Mouse (Mus musculus): Measurements from ENCODE around the gene Hdac6. TPM values are rescaled to one million over a fixed set of nuclear protein-coding genes. Genes with fewer than 3 reads are reported as not detected.

Gene Hdac6
- polyA plus RNA-seq, 1 experiment from 2014 or later = 49.3 TPM

Other genes with a start within 250 kb of the Hdac6 start
- gene Wdr45, start 233.6 kb downstream of the Hdac6 start, polyA plus RNA-seq (2016; fragmentation: Nextera tagmentation; extraction: Ambion mirVana) = 32.3 and 33.0 TPM in 2 replicates
- not detected in 2 replicates for gene Gm45208, start 225.6 kb downstream of the Hdac6 start, polyA plus RNA-seq (2016; fragmentation: Nextera tagmentation; extraction: Ambion mirVana)
- gene Praf2, start 219.4 kb downstream of the Hdac6 start, polyA plus RNA-seq (2016; fragmentation: Nextera tagmentation; extraction: Ambion mirVana) = 69.9 and 71.0 TPM in 2 replicates
- 18.9 and 27.5 TPM in 2 replicates for gene Ccdc120, start 197.0 kb downstream of the Hdac6 start, polyA plus RNA-seq (2016; fragmentation: Nextera tagmentation; extraction: Ambion mirVana)
- 31.8 and 32.1 TPM in 2 replicates for gene Tfe3, start 185.3 kb downstream of the Hdac6 start, polyA plus RNA-seq (2016; fragmentation: Nextera tagmentation; extraction: Ambion mirVana)
- 50.4 and 53.5 TPM in 2 replicates for gene Gripap1, start 158.1 kb downstream of the Hdac6 start, polyA plus RNA-seq (2016; fragmentation: Nextera tagmentation; extraction: Ambion mirVana)
- gene Kcnd1, start 125.6 kb downstream of the Hdac6 start, polyA plus RNA-seq (2016; fragmentation: Nextera tagmentation; extraction: Ambion mirVana) = 2.3 and 2.4 TPM in 2 replicates
- 67.4 and 70.2 TPM in 2 replicates for gene Otud5, start 106.5 kb downstream of the Hdac6 start, polyA plus RNA-seq (2016; fragmentation: Nextera tagmentation; extraction: Ambion mirVana)
- gene Pim2, start 69.6 kb downstream of the Hdac6 start, polyA plus RNA-seq (2016; fragmentation: Nextera tagmentation; extraction: Ambion mirVana) = 5.9 and 6.0 TPM in 2 replicates
- 30.4 and 33.1 TPM in 2 replicates for gene Slc35a2, start 63.9 kb downstream of the Hdac6 start, polyA plus RNA-seq (2016; fragmentation: Nextera tagmentation; extraction: Ambion mirVana)
- gene Pqbp1, start 48.6 kb downstream of the Hdac6 start, polyA plus RNA-seq (2016; fragmentation: Nextera tagmentation; extraction: Ambion mirVana) = 147 and 162 TPM in 2 replicates
- 167 and 169 TPM in 2 replicates for gene Timm17b, start 48.5 kb downstream of the Hdac6 start, polyA plus RNA-seq (2016; fragmentation: Nextera tagmentation; extraction: Ambion mirVana)
- gene Gm10491, start 40.1 kb downstream of the Hdac6 start, polyA plus RNA-seq (2016; fragmentation: Nextera tagmentation; extraction: Ambion mirVana) = not detected in 2 replicates
- gene Gm10490, start 38.3 kb downstream of the Hdac6 start, polyA plus RNA-seq (2016; fragmentation: Nextera tagmentation; extraction: Ambion mirVana) = not detected in 2 replicates
- gene Pcsk1n, start 28.1 kb downstream of the Hdac6 start, polyA plus RNA-seq (2016; fragmentation: Nextera tagmentation; extraction: Ambion mirVana) = 7.1 and 9.4 TPM in 2 replicates
- gene Eras, start 19.3 kb downstream of the Hdac6 start, polyA plus RNA-seq (2016; fragmentation: Nextera tagmentation; extraction: Ambion mirVana) = not detected in 2 replicates
- gene Gata1, start 30.2 kb upstream of the Hdac6 start, polyA plus RNA-seq (2016; fragmentation: Nextera tagmentation; extraction: Ambion mirVana) = 1.8 and 2.3 TPM in 2 replicates
- gene Glod5, start 70.6 kb upstream of the Hdac6 start, polyA plus RNA-seq (2016; fragmentation: Nextera tagmentation; extraction: Ambion mirVana) = not detected in 2 replicates
- gene Suv39h1, start 126.9 kb upstream of the Hdac6 start, polyA plus RNA-seq (2016; fragmentation: Nextera tagmentation; extraction: Ambion mirVana) = 77.3 and 77.8 TPM in 2 replicates
- gene Was, start 142.6 kb upstream of the Hdac6 start, polyA plus RNA-seq (2016; fragmentation: Nextera tagmentation; extraction: Ambion mirVana) = 0.19 and 0.20 TPM in 2 replicates
- 23.1 and 23.6 TPM in 2 replicates for gene Wdr13, start 185.0 kb upstream of the Hdac6 start, polyA plus RNA-seq (2016; fragmentation: Nextera tagmentation; extraction: Ambion mirVana)
- 466 and 497 TPM in 2 replicates for gene Rbm3, start 198.0 kb upstream of the Hdac6 start, polyA plus RNA-seq (2016; fragmentation: Nextera tagmentation; extraction: Ambion mirVana)
- gene Tbc1d25, start 228.3 kb upstream of the Hdac6 start, polyA plus RNA-seq (2016; fragmentation: Nextera tagmentation; extraction: Ambion mirVana) = 14.3 and 14.8 TPM in 2 replicates
- 28.4 and 30.8 TPM in 2 replicates for gene Ebp, start 245.6 kb upstream of the Hdac6 start, polyA plus RNA-seq (2016; fragmentation: Nextera tagmentation; extraction: Ambion mirVana)

Measured in embryonic facial prominence, embryonic 12.5 days (tissue).